Mouse (Mus musculus) layer of hippocampus, postnatal 36 days (tissue): ENCODE measurements around the gene Mapk3. TPM values are rescaled to one million over a fixed set of nuclear protein-coding genes. Genes with fewer than 3 reads are reported as not detected.
"Not testable (repeated sequence)": the region's sequence is repeated elsewhere in the genome, so short reads cannot be mapped to it uniquely, and the experiment has no call there.

ENCODE experiments used
- DNase-seq, 2 experiments: peaks; one replicate each; pipeline ENCODE4 v3.0.0; 2022
- total RNA-seq, 2 experiments: library from RNA; stranded (reverse); gene quantifications; 2 replicates each; pipeline ENCODE4 v1.2.3; 2021

Mapk3 gene
- total RNA-seq, 2 experiments from 2014 or later: 144 to 146 TPM

DNA sequence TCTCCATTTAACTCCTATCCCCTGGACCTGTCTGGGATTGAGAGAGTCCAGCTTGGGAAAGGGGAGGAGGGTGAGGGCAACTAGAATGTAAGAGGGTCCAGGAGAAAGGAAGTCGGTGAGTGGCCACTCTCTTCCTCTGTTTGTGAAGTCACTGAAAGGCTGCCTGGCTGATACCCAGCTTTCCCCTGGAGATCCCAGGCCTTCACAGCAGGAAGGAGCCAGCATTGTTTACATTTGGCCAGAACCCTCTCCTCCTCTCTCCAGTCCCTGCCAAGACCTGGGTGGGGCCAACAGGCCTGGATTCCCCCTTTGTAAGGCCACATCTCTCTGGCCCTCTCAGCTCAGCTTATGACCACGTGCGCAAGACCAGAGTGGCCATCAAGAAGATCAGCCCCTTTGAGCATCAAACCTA lies 996 bp downstream of the Mapk3 start:
- DNase-seq: peak in 1 of 2 experiments; percentile 32

DNA sequence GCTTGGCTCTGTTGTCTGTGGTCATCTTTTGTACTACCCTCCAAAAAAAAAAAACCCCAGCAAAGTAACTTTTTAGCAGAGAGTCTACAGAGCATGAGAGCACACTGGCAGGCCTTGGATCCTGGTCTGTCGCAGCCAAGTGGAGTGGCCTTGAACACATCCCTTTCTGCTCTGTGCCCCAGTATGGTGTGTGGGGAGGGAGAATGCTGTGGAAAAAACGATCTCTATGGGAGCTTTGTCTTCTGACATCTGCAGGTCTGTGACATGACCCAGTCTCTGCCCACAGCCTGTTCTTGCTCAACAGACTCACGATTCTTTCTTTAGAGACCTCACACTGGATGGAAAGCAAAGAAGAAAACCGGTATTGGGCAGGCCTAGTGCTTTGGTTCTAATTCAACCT lies 1.6 kb downstream of the Mapk3 start:
- DNase-seq: no peak

- DNase-seq: no peak
Measured at GRCm38 (mm10) chr7:126761529-126762067, 2.2 kb downstream of the Mapk3 start.

DNA sequence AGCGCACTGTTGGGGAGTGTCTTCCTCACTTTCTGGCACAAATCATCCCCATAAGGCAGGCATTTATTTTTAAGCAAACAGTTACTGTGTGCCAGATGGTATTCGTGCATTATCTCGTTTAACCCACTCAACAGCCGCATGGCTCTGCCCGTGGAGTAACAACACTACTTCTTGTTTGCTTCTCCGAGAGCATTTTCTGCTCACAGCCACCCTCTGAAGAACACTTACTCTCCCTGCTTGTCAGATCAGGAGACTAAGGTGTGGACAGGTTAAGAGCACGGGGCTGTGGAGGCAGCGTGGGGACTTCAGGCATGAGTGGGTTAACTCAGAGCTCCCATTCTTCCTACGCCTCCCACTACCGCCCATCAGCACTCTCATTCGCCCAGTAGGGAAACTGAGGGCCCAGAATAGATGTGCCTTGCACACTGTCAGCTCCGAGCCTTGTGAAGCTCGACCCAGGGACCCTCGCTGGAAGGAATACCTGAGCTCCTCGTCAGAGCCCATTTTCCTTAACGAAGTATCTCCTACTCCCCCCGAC lies 3.1 kb downstream of the Mapk3 start:
- DNase-seq: peak; percentile 65 to 68

GRCm38 (mm10) chr7:126765540-126765939 lies 6.1 kb downstream of the Mapk3 start:
- no peak for DNase-seq

DNA sequence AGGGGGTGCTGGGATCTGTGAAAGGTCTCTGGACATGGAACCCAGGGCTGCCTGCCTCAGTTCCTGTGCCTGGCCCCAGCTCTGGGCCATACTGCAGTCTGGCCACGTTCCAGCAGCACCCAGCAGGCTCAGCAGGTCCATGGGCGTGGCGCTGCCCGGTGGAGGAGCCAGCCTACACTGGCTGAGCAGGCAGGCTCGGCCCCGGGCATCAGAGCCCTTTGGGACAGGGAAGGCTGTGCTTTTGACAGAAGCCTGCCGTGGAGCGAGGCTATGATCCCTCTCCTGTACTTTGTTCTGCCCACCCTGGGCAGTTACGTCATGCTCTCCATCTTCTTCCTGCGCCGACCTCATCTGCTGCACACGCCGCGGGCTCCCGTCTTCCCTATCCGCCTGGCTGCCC lies 6.8 kb downstream of the Mapk3 start, which contains the start of gene Gdpd3:
Gene Gdpd3, plus strand, starts transcription at position 134 of the 400 bp plus-strand sequence.
- no peak for DNase-seq

GRCm38 (mm10) chr7:126767001-126767400 lies 7.6 kb downstream of the Mapk3 start:
- no peak for DNase-seq

DNA sequence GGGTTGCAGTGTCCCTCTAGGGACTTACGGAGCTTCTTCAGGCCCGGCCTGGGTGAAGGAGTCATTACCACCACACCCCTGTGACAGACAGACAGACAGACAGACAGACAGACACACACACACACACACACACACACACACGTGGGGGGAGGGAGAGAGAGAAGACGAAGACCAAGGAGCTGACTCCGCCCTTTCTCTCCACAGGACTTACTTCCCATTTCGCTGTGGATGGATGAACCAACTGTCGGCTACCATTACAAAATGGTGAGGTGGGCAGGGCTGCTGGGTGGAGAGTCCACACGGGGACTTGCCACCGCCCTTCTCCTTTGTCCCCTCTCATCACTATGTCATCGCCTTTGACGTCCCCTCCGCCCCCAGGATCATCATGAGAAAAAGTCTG lies 11.4 kb downstream of the Mapk3 start:
- DNase-seq: no peak

DNA sequence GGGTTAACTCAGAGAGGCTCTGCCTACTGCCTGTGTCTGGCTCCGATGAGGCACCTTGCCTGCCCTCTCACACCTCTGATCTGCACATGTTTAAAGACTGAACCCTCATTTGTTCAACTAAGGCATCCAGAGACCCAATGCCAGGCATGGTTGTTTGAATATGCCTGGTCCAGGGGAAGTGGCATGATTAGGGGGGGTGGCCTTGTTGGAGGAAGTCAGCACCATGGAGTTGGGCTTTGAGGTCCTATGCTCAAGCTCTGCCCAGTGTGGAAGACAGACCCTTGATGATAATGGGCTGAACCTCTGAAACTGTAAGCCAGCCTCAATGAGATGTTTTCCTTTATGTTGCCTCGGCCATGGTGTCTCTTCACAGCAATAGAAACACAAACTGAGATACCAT lies 13.9 kb downstream of the Mapk3 start:
- no peak for DNase-seq

- DNase-seq: no peak
Measured at GRCm38 (mm10) chr7:126774463-126774862, 15.1 kb downstream of the Mapk3 start.

GRCm38 (mm10) chr7:126775185-126775977 lies 16.0 kb downstream of the Mapk3 start:
- DNase-seq: no peak

DNA sequence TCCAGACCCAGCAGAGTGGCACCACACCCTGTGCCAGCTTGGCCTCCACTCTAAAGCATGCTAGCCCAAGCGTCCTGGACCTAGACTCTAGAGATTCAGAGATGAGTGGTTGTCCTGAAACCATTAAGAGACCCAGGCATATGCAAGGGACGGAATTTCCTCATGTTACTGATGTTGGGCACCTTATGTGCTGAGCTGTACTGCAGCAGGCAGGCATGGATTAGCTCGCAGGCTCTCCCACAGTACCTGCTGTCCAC lies 16.5 kb downstream of the Mapk3 start:
- DNase-seq: no peak

DNA sequence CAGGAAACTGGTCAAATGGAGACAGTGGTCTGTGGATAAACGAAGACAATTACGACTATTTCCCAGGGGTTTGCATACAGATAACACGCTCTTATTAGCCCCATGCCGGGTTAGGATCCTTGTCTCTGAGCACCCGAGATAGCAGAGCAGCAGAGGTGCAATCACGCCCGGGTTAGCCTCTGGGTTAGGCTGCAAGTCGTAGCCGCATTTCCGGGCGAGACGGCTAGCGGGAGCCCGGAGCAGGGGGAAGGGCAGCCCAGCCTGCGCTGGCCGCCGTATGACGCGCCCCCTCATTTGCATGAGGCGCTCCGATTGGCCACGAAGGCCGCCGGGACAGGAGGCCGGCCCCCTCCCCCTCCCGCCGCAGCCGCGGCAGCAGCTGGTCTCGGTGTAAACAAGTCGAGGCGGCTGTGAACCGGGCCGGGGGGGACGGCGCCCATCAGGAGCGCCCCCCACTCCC lies 17.2 kb downstream of the Mapk3 start, which contains the start of gene Ypel3:
Gene Ypel3, plus strand, starts transcription at position 358 of the 460 bp plus-strand sequence.
- peak; percentile 95 for DNase-seq

DNA sequence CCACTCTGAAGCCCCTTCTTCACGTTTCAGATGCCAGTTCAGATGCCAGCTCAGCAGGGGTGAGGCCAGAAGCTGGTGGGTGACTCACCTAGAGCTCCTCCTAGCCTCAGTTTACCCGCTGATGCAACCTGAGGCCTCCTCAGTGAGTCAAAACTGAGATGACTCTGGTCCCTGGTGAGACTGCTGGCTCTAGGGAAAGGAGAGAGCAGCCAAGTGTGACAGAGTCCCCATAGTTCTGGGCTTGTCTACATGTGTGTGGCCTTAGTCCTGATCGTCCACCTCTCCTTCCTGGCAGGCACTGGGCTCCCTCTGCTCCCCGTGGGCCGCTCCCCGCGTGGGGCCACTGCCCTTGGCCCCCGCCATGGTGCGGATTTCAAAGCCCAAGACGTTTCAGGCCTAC lies 18.1 kb downstream of the Mapk3 start:
- no peak for DNase-seq

GRCm38 (mm10) chr7:126778147-126778546 lies 18.7 kb downstream of the Mapk3 start:
- DNase-seq: no peak

- DNase-seq: not testable (repeated sequence)
Measured at GRCm38 (mm10) chr7:126779101-126779500, 19.7 kb downstream of the Mapk3 start.

DNA sequence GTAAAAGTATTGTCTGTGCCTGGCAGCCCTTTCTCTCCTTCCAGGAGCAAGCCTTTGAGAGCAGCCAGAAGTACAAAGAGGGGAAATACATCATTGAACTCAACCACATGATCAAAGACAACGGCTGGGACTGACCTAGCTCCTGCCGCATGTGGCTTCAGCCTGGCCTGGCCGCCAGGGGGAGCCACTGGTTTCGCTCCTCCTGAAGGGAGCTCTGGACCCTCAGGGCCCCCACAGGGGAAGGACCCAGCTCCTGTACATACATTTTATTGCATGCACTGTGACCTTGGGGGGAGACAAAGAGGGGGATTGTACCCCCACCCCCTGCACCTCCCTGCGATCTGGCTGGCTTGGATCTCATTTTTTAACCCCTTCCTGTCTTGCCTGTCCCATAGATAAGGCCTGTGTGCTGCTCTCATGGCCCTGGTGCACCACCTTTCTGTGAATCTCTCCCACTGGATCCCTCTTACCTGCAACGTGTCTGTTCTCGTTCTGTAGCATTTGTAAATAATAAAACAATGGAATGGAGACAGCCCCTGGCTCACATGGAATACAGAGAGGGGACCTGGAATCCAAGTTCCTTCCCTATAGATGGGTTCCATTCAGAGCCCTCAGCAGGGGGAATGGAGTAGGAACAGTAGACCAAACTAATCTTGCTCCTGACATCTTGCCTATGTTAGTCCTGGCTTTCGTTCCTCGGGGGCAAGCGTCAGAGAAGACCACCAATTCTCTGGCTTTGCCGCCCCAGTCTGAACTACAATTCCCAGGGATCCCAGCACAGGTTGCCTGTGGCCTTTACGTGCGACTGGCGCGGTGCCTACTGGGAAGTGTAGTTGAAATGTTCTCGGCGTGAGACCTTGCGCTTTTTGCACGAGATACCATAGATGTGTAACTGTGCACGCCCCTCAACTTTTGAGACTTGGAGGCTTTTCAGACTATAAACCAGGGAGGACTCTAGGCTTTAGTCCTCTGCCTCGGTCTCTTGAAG lies 20.9 kb downstream of the Mapk3 start:
- DNase-seq: peak; percentile 77 to 80

GRCm38 (mm10) chr7:126780971-126781635 lies 21.7 kb downstream of the Mapk3 start, which contains the start of gene Tbx6:
TSS of gene Tbx6 (plus strand) at chr7:126781483.
- DNase-seq: no peak

DNA sequence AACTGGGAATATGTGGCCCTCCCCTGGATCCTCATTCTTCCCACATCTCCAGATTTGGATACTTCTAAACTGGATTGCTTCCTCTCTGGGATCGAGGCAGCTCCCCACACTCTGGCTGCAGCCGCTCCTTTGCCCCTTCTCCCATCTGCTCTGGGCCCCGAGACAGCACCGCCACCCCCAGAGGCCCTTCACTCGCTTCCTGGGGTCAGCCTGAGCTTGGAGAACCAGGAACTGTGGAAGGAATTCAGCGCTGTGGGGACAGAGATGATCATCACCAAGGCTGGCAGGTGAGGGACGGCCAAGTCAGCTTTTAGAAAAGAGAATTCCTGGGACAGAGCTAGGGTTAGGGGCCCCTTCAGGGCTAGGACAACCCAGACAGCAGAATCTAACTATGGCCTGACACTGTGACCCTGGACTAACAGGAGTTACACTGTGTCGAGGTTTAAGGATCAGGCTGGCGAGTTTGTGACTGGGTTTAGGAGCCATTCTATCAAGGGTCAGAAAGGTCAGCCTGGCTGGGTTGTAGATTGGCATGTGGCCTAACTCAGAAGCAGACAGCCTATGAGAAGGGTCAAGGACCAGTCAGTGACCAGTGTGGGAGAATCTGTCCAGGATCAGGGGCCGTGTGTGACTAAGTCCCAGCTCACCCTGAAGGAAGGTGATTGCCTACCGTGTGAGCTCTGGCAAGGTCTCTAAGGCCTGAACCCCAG lies 22.4 kb downstream of the Mapk3 start:
- DNase-seq: no peak

DNA sequence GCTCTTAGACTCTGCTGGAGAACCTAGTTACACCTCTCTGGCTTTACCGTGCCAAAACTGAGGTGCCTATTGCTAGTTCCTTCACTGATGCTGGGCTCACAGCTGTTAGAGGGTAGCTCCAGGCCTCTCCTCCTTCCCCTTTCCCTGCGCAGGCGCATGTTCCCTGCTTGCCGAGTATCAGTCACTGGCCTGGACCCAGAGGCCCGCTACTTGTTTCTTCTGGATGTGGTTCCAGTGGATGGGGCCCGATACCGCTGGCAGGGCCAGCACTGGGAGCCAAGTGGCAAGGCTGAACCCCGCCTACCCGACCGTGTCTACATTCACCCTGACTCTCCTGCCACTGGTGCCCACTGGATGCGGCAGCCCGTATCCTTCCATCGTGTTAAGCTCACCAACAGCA lies 23.3 kb downstream of the Mapk3 start:
- no peak for DNase-seq

DNA sequence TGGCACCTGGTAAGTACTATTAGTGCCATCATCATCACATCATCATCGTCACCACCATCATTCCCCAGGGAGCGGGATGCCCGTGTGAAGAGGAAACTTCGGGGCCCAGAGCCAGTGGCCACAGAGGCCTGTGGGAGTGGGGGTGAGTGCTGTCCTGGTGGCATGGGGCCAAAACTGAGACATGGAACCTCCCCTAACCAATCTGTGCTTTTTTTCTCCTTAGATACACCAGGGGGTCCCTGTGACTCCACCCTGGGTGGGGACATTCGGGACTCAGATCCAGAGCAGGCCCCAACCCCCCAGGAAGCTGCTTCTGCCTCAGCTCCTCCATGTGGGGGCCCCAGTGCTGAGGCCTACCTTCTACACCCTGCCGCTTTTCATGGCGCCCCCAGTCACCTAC lies 25.1 kb downstream of the Mapk3 start:
- DNase-seq: no peak
